ENCODE assay signal across 8 mouse cellular contexts in the genomic region with DNA sequence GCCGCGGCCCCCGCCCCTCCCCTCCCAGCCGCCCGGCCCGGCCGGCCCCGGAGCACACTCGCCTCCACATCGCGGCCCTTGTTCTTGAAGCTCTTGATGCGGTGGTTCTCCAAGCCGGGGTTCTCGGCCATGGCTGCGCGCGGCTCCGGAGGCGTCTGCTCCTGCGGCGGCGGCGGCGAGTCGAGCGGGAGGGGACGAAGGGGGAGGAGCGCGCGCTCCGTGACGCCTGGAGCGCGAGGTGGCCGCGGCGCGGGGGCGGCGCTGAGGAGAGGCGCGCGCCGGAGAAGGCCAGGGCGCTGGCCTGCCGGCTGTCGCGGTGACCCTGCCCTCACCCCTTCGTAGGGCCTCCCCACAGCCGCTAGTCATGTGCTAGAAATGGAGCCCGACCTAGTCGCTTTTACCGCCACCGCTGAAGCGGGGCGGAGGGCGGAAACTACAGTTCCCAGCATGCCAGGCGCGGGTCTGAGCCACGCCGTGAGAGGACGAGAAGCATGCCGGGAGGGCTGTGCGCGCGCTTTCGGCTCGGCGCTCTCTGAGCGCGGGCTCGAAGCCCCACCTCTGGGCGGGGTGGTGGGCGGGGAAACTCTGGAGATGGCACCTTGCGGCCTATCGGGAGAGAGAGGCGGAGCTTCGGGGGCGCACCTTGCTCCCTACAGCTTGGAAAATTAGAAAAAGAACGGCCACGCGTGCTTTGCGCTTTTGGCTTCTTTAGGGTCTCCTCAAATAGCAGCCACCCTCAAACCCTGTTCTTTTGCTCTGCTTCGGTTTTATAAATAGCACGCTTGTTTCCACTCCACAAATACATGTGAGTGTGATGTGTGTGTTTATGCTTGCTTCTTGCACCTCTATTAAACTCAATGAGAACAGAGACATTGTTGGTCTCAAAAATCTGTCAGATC. TPM values are rescaled to one million over a fixed set of nuclear protein-coding genes. Genes with fewer than 3 reads are reported as not detected.
DNase-seq lines count a peak whose midpoint lies in the region; ATAC-seq and TF ChIP-seq lines count a peak whose summit lies in the region.

A gene (minus strand): TSS at position 214 of the 899 bp plus-strand sequence.

- DNase-seq in MN1 (ENCODE audit: low spot score), result peak; percentile 99
- peak; percentile 97 for DNase-seq in cerebellum, adult 9-10 months
- DNase-seq in hindbrain, embryonic 10.5 days (ENCODE audit: low spot score), result peak; percentile 99
- DNase-seq in layer of hippocampus, adult 9-11 months, result peak; percentile 98
- peak; percentile 99 for DNase-seq in lung, postnatal 0 days (ENCODE audit: low spot score)
- DNase-seq in ovary, postnatal 14 days (ENCODE audit: low spot score), result peak; percentile 92
- peak; percentile 98 for DNase-seq in thymus, postnatal 14 days

- H3K4me3 ChIP-seq in hindbrain, embryonic 10.5 days, result peak within 1 kb of the TSS; percentile 88
- H3K4me3 ChIP-seq in lung, postnatal 0 days (ENCODE audit: low read depth, low read length), result peak within 1 kb of the TSS; percentile 78

- no peak for TF ChIP-seq EP300 in lung, postnatal 0 days (IDR thresholded peaks at IDR 0.05)

- H3K4me2 ChIP-seq in lung, postnatal 0 days (replicated peaks; ENCODE audit: low read depth, low read length), result peak within 1 kb of the TSS; percentile 88

- peak within 1 kb of the TSS; percentile 63 for H3K9ac ChIP-seq in lung, postnatal 0 days (replicated peaks; ENCODE audit: low read depth)

- H3K4me1 ChIP-seq in hindbrain, embryonic 10.5 days (replicated peaks), result peaks cover 27% of the 10 kb centered on the region
- no peaks in the 10 kb centered on the region for H3K4me1 ChIP-seq in lung, postnatal 0 days (ENCODE audit: insufficient read depth, low read depth, low read length)

- peak within 1 kb of the TSS; percentile 98 for H3K27ac ChIP-seq in hindbrain, embryonic 10.5 days
- H3K27ac ChIP-seq in lung, postnatal 0 days (ENCODE audit: low read length), result peak within 1 kb of the TSS; percentile 96

- 0 out of 2 replicates have a peak, but pooled peaks cover 3% of the 10 kb centered on the region for H3K36me3 ChIP-seq in hindbrain, embryonic 10.5 days
- H3K36me3 ChIP-seq in lung, postnatal 0 days (ENCODE audit: insufficient read depth, low read length), result no peaks in the 10 kb centered on the region

- H3K9me3 ChIP-seq in hindbrain, embryonic 10.5 days, result no peaks in the 10 kb centered on the region
- no peaks in the 10 kb centered on the region for H3K9me3 ChIP-seq in lung, postnatal 0 days (ENCODE audit: low read length)

- under 1% methylated on average over 82 of the region's 85 CpGs for WGBS in hindbrain, embryonic 10.5 days
- under 1% methylated on average over 55 of the region's 85 CpGs for whole genome bisulfite sequencing in lung, postnatal 0 days

- H3K27me3 ChIP-seq in hindbrain, embryonic 10.5 days (ENCODE audit: insufficient read depth, poor library complexity, severe bottlenecking), result no peaks in the 10 kb centered on the region
- H3K27me3 ChIP-seq in lung, postnatal 0 days (replicated peaks; ENCODE audit: insufficient read depth, low read length), result no peaks in the 10 kb centered on the region

- no peak for TF ChIP-seq CTCF in lung, postnatal 0 days (IDR thresholded peaks at IDR 0.05)

- ATAC-seq in frontal cortex, adult (ENCODE audit: low TSS enrichment), result peak; percentile 93
- ATAC-seq in lung, postnatal 0 days, result peak; percentile 98

RNA-seq across cellular contexts. Expression of the gene that starts here (rescaled TPM):
- polyA plus RNA-seq in hindbrain, embryonic 10.5 days (2016; fragmentation: Nextera tagmentation; extraction: Ambion mirVana), result 70.5 and 80.9 TPM in 2 replicates
- polyA plus RNA-seq in lung, postnatal 0 days (2015; fragmentation: Nextera tagmentation; extraction: Ambion mirVana), result 14.8 and 16.4 TPM in 2 replicates

Comparison
In these comparisons a context has a peak if more than half of its experiments do, and no peak if none do; other contexts are left out.
1. Peak in every context shown above with its lines: DNase-seq, ATAC-seq, H3K4me3 ChIP-seq and H3K27ac ChIP-seq.